Mouse (Mus musculus) erythroblast, embryonic 14.5 days (primary cell): ENCODE results near the gene BC017158.

Experiments used
- GATA1 ChIP-seq: IDR thresholded peaks from 2 replicates; pipeline ENCODE4 v1.6.1; 2012; ENCODE audit warnings: low read length, inconsistent platforms, mixed read lengths
- TAL1 ChIP-seq: IDR thresholded peaks from 3 replicates; pipeline ENCODE4 v1.6.1; 2012; ENCODE audit warnings: low read length, inconsistent platforms, mixed read lengths

DNA sequence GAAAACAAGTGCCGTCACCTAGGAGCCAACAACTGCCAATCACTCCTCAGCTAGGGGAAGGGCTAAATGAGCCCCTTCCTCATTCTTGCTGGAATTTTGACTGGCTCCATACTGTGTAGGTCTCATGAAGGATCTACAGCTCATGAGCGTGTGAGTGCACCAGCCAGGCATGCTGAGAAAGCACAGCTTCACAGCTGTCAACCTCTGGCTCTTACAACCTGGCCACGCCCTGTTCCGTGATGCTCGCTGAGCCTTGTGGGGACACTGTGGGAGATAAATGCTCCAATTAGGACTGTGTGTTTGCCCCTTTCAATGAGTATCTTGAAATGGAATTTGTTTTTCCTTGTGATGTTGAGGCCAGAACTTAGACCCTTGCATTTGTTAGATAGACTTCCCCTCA, 48.0 kb downstream of the BC017158 start:
- TF ChIP-seq GATA1 (no peak), TAL1 (no peak)
